Mouse (Mus musculus): ENCODE data around the gene Odaph. TPM values are rescaled to one million over a fixed set of nuclear protein-coding genes. Genes with fewer than 3 reads are reported as not detected.
"Not testable (repeated sequence)": the region's sequence is repeated elsewhere in the genome, so short reads cannot be mapped to it uniquely, and the experiment has no call there.

The Odaph gene
- total RNA-seq (2021): not detected
- long read RNA-seq, experiment 1, partial matches to known transcripts: 0 of 1 reads
- long read RNA-seq, experiment 1, other reads (novel, unspliced or antisense): 1 of 1 reads
- long read RNA-seq, experiment 2, partial matches to known transcripts: 0 of 3 reads
- long read RNA-seq, experiment 2, other reads (novel, unspliced or antisense): 3 of 3 reads

DNA sequence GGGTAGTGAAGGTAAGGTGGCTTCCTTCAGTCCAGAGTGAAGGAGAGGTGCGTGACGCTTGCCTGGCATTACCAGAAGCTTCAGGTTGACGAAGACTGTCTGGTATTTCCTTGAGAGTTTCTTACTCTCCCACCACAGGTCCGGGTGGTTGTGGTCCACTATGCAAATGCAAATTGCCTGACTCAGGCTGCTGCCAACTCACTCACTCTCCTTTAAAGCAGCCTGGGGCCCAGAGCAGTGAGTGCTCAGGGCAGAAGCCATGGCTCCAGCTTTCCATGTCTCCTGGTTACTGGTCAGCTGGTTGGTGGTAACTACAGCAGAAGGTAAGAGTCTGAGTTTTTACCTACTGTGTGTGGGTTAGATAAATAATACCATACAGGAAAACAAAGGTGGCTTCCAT is at the start of gene Odaph:
Odaph (plus strand) TSS at position 240 of the 400 bp plus-strand sequence.
- no peak for DNase-seq (ENCODE audit: low spot score in 2 of 2)
- intact Hi-C loops (cut with DNase I): no loop called here

DNA sequence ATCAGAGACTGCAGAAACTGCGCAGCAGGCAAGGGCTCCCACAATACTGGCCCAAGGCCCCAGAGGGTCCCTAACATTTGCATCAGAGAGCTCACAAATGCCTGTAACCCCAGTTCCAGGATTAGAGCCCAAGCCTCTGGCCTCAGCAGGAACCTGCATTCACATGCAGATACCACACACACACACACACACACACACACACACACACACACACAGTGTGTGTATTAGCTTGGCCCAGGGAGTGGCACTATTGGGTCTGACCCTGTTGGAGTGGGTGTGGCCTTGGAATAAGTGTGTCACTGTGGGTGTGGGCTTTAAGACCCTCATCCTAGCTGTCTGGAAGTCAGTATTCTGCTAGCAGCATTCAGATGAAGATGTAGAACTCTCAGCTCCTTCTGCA is 41.7 kb upstream of the Odaph start:
- intact Hi-C loops (cut with DNase I): loop anchor here (10.0 kb wide), 1 partner anchor 641 kb away; no protein-coding TSS in a partner anchor
- not testable (repeated sequence) for DNase-seq (ENCODE audit: low spot score in 2 of 2)

DNA sequence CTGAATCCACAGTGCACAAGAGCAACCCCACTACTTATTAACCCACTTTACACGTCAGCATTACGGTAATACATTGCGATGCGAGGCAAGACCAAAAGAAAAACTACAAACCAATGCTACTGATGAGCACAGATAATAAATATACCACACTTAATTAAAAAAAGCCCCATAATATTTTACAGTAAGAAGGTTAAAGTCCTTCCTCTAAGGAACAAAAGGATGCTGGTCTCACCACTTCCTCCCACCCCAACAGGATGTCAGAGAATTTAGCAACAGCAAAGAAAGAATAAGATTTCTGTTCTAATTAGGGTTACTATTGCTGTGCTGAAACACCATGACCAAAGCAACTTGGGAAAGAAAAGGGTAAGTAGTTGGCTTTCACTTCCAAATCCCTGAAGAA is 40.3 kb upstream of the Odaph start:
- no peak for DNase-seq (ENCODE audit: low spot score in 2 of 2)
- intact Hi-C loops (cut with DNase I): loop anchor here (10.0 kb wide), 1 partner anchor 642 kb away; no protein-coding TSS in a partner anchor

DNA sequence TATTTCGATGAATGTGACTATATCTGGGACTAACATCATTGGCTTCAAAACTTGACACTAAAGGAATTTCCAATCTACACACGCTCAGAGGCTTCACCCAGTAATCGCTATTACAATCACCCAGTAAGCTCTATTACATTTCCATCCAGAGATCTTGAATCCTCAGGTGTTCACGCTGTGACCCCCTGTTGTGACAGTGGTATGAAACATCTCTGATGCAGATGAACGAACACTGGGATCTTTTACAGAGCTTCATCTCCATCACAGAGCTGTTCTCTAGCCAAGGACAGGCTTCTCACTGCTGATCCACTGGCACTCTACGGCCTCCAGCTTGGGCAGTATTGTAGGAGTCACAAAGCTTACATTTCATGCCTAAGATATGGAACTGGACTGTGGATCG is 37.8 kb upstream of the Odaph start:
- intact Hi-C loops (cut with DNase I): loop anchor here (10.0 kb wide), 1 partner anchor 645 kb away; no protein-coding TSS in a partner anchor
- DNase-seq (ENCODE audit: low spot score in 2 of 2): no peak

DNA sequence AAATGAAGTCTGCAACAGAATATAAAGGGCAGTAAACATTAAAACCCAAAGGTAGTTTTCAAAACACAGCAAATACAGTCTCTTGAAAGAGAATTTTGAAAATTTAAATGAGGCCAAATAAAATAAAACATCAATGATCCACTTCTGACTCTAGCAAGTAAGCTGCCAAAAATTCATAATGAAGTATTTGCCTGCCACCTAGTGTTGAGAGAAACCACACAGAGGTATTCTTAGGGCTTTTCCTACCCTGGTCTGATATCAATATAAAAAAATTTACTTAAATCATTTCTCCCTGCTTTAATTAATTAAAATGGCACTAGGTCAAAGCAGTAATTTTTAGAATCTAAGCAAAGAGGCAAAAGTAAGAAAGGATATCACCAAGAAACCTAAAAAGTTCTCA is 35.9 kb upstream of the Odaph start:
- peak; percentile 29 to 60 for DNase-seq (ENCODE audit: low spot score in 2 of 2)
- intact Hi-C loops (cut with DNase I): loop anchor here (5.0 kb wide), 2 partner anchors 434 to 484 kb away; partner anchors contain the start of gene Parm1

DNA sequence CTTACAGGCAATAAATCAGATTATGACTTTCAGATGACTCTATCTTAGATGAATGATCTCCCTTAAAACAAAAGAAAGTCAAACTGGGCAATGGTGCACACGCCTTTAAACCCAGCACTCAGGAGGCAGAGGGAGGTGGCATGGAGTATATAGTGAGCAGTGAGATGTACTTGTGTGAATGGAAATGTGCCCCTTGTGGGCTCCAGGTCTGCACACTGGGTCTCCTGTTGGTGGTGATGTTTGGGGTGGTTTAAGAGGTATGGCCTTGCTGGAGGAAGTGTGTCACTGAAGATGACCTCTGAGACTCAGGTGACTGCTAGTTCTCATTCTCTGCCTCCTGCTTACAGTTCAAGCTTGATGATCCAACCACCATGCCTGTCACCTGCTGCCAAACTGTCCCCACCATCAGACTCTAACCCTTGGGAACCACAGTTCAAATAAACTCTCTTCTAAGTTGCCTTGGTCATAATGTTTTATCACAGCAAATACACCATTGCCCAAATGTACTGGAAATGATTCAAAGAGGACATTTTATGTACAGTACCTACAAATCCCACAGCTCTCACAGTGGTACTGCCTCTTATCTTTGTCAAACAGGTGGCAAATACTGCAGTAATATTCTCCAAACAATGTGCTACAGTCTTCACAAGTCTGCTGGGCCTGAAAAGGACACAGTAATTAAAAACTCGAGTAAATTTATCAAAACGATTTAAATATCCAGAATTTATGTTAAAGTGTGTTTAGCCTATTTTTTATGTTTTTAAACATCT is 30.1 kb upstream of the Odaph start:
- intact Hi-C loops (cut with DNase I): no loop called here
- no peak for DNase-seq (ENCODE audit: low spot score in 2 of 2)

DNA sequence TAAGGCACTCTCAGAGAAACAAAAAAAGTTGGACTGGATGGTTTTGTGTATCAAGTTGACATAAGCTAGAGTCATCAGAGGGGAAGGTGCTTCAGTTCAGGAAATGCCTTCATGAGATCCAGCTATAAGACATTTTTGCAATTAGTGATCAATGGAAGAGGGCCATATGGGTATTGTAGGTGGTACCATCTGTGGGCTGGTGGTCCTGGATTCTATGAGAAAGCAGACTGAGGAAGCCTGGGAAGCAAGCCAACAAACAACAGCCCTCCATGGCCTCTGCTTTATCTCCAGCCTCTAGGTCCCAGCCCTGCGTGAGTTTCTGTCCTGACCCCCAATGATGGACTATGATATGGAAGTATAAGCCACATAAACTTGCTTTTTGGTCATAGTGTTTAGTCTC is 28.2 kb upstream of the Odaph start:
- intact Hi-C loops (cut with DNase I): no loop called here
- no peak for DNase-seq (ENCODE audit: low spot score in 2 of 2)

DNA sequence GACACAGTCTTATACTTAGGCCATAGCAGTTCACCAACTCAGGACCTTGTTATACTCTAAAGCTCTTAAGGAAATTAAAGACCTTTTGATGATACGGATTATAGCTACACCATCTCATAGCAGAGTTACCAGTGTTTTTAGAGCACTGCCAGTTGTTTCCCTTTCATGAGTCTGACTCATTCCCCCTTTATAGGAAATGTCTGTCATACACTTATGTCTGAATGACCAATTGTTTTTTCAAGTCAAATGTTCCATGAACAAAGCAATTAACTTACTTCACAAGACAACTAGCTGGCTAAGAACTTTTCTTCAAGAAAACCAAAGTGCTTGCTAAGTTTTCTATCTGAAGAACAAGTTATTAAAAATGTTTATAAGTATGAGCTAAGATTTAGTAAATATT is 27.3 kb upstream of the Odaph start:
- intact Hi-C loops (cut with DNase I): loop anchor here (10.0 kb wide), 1 partner anchor 155 kb away; no protein-coding TSS in a partner anchor

DNA sequence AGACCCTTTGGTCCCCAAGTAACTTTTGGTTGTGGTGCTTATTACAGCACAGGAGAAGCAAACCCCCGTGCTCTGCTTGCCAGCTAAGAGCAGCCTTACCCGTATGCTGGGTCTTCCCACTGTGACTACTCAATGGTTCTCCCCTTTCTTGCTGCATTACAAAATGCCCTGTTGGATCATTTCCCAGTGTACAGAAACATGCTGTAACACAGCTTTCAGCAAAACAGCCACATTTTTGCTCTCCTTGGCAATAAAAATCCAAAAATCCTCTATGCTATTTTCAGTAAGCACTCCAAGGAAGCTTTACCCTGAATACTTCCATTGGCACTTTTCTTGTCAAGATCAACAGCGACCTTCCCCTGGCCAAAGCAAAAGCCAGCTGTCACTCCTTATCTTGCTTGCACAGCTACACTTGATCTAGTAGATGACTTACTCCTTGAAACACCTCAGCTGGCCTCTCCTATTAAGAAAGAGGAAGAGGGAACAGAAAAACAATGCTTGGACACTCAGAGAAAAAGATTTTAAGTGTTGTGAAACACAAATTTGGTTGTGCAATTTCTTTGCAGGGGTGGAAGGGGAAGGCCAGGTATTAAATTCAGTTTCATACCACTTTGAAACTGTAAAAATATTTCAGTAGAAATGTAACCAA is 26.5 kb upstream of the Odaph start:
- intact Hi-C loops (cut with DNase I): loop anchor here (10.0 kb wide), 1 partner anchor 154 kb away; no protein-coding TSS in a partner anchor
- peak; percentile 14 to 47 for DNase-seq (ENCODE audit: low spot score in 2 of 2)

More for the DNA sequence above, 27.3 kb upstream of the Odaph start:
- DNase-seq (ENCODE audit: low spot score in 2 of 2): no peak

DNA sequence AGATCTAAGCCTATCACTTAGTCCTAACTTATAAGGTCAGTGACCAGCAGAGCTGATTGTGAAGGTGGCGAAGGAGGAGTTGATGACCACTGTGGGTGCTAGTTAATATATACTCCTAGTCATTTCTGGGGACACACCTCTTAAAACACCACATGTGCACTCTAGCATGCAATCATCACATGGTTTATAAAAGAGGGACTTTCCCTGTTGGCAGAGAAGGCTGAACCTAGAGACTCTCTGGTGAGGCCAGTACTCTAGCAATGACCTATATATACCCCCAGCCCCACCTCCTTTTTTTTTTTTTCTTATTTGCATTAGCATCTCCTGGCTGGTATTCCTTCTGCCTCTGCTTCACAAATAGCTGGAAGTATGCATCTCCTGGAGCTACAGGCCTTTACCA is 25.9 kb upstream of the Odaph start:
- DNase-seq (ENCODE audit: low spot score in 2 of 2): no peak
- intact Hi-C loops (cut with DNase I): loop anchor here (10.0 kb wide), 1 partner anchor 153 kb away; no protein-coding TSS in a partner anchor

DNA sequence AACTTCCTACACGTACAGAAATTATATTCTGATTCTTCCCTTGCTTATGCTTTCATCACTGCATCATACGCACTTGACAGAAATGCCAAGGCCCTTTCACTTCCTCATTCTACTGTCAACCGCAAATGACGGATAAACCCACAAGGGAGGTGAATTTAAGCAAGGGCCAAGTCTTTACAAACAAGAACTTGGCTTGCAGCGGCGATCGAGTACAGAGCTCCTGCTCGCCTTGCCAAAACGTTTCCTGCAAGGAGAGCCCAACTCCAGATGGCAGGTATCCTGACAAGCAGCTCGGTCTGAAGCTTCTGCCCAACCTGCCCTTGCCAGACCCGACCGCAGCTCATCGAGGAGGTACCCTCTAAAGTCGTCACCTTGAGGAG is 25.0 kb upstream of the Odaph start:
- intact Hi-C loops (cut with DNase I): loop anchor here (10.0 kb wide), 1 partner anchor 153 kb away; no protein-coding TSS in a partner anchor
- no peak for DNase-seq (ENCODE audit: low spot score in 2 of 2)

DNA sequence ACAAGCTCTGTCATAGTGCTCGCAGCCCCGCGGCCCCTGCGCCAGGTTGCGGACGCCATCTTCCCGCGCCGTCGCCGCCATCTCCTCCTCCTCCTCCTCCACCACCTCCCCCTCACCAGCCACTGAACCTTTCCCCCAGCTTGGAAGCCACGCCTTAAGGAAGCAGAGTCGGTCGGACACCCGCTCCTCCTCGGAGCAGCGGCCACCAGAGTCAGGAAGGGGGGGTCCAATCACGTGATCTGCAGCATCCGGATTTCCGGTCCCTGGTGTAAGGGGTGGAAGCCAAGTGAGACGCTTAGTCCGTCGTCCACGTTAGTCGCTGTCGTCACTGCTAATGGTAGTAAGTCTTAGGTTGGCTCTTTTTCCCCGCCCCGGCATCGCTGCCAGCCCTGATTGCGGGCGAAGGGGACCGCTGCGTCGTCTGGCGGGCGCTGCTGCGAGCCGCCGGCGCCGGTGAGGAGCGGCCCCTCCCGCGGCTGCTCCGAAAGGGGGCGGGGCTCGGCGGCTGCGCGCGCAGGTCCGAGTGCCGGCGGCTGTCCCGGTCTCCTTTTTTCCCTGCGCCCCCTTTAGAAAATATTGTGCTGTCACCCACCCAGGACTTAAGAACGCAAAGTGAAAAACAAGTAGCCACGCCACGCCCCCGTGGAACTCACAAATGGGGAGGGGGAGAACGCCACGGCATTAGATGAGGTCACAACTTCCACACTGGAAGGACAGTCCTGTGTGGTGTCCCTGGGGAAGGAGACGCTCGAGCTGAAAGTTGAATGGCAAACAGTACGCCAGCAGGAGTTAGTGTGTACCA is 24.4 kb upstream of the Odaph start, which contains the start of gene Rchy1:
Rchy1 (minus strand) TSS at position 430 of the 802 bp plus-strand sequence.
- intact Hi-C loops (cut with DNase I): loop anchor here (10.0 kb wide), 1 partner anchor 152 kb away; no protein-coding TSS in a partner anchor
- DNase-seq (ENCODE audit: low spot score in 2 of 2): peak; percentile 88 to 91

DNA sequence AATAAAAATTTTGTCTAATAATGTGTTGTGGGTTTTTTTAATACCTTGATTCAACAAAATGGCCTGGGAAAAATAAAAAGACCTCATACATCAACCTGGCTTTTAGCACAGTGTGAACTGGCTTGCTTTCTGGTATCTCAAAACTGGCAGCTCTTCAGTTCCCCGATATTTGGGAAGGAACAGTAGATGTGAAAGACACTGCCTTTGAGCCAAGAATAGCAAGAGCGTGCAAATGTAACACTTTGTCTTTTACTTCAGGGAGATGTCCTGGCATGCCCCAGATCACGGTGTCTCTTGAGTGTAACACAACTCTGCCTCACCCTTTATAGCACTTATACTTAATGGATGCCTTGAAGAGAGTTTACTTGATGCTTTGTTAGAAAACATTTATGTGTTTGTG is 15.2 kb upstream of the Odaph start:
- DNase-seq (ENCODE audit: low spot score in 2 of 2): no peak
- intact Hi-C loops (cut with DNase I): no loop called here

DNA sequence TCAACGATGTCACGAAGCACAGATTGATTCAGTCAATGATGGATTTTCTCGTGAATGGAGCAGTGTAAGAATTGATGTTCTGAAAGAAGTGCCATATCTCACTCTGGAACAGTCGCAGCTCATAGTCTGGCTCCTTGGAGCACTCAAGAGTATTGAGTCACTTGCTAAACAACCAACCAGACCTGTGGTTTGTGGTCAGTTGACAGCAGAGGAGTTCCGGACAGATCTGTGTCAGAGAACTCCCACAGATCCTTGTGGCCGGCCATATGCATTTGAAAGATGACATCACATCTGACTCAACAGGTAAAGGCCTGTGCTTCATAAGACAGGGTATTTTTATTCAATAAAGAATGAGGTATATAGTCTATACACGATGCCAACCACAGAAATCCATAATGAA is 13.3 kb upstream of the Odaph start:
- intact Hi-C loops (cut with DNase I): no loop called here
- DNase-seq (ENCODE audit: low spot score in 2 of 2): no peak

DNA sequence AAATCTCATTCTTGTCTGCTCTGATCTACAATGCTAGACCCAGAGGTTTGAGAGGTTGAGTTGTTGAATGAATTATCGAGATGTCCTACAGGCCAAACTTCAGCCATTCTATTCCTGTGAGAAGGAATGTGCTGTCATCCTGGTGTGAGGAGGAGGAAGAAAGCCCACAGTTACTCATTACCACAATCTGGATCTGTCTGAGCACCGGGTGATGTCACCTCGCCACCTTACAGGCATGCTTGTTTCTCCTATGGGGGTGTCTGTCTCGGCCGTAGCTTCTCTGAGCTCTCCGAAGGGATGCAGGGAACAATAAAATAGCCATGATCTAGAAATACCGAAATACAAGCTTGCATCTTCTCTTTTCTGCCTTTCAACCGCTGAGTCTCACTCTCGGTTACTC is 11.5 kb upstream of the Odaph start:
- DNase-seq (ENCODE audit: low spot score in 2 of 2): no peak
- intact Hi-C loops (cut with DNase I): no loop called here

DNA sequence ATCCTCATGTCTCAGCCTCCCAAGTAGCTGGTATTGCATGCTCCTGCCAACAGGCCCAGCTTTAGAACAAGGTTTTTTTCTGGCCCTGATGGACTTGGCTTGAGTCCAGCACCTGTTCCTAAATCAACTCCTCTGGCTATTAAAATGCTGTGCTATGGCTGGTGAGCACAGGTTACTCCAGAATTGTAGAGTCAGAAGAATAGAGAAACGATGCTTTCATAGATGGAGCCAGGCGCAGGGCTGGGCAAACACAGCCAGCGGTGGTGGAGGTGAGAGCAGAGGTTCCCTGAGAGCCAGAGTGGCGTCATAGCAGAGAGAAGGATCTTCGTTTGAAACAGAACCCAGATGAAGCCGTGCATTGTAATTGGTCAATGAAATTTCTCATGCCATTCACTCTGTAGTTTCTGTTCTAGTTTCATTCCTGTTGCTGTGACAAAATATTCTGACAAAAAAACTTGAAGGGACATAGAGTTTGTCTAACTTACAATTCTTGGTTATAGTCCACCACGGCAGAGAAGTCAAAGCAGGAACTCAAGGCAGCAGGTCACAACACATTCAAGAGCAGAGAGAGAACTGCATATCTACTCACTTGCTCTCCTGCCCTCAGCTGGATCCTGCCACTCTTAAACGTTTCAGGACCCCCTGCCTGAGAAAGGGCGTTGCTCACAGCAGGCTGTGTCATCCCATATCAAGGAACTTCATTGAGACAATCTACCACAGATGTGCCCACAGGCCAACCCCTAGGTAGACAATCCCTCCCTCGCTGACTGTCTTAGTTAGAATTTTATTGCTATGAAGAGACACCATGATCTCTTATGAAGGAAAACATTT is 10.5 kb upstream of the Odaph start:
- intact Hi-C loops (cut with DNase I): no loop called here
- no peak for DNase-seq (ENCODE audit: low spot score in 2 of 2)

DNA sequence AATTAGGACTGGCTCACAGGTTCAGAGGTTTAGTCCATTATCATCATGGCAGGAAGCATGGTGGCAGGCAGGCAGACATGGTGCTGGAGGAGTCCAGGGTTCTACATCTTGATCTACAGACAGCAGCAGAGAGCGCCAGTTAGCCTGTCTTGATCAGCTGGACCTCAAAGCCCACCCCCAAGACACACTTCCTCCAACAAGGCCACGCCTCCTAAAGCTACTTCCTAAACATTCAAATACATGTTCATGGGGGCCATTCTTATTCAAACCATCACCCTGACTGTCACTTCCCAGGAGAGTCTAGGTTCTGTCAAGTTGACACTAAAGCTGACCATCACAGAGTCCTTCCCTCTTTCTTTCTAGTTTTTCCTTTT is 9.9 kb upstream of the Odaph start:
- intact Hi-C loops (cut with DNase I): no loop called here
- no peak for DNase-seq (ENCODE audit: low spot score in 2 of 2)

DNA sequence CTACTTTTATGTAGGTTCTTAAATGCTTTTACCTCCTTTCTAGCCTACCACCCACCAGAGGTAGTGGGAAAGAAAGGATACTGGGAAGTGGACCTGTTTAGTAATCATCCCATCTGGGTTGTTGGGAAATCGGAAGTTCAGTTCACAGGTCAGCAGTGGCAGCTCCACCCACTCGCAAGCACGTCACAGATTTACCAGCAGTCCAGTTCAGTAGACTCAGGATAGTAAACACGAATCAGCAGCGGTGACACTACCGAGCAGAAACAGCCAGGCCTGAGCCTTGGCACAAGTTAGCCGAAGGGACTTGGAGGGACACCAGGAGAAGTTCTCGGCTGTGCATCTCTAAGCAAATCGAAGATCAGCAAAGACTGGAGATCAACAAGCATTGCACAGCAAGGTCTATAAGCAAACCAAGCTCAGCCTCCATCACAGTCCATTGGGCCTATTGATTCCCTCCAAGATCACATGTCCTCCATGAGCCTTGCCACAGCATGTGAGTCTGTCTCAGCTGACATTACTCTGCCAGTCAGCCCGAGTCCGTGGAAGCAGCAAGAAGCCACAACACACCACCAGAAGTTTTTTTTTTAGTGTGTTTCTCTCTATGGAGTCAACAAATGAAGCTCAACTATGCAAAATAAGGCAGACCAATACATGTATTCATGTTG is 6.0 kb upstream of the Odaph start:
- no peak for DNase-seq (ENCODE audit: low spot score in 2 of 2)
- intact Hi-C loops (cut with DNase I): no loop called here

All from left cerebral cortex, postnatal 14 days (tissue).